Mouse (Mus musculus) cortical plate, adult 2 months (tissue): ENCODE data around the gene Zkscan17.

Experiments used
- CTCF ChIP-seq: fragments of 200-500 bp; IDR thresholded peaks from 2 replicates; pipeline ENCODE4 v1.5.1; 2011; ENCODE audit warnings: mild to moderate bottlenecking, control low read depth, low read length; ENCODE audit not compliant: insufficient read depth; ENCODE audit errors: extremely low read depth
- POLR2A ChIP-seq: fragments of 200-500 bp; IDR thresholded peaks from 2 replicates; pipeline ENCODE4 v1.6.1; 2011; ENCODE audit warnings: mild to moderate bottlenecking, low read length, control low read depth; ENCODE audit not compliant: insufficient read depth; ENCODE audit errors: extremely low read depth

DNA sequence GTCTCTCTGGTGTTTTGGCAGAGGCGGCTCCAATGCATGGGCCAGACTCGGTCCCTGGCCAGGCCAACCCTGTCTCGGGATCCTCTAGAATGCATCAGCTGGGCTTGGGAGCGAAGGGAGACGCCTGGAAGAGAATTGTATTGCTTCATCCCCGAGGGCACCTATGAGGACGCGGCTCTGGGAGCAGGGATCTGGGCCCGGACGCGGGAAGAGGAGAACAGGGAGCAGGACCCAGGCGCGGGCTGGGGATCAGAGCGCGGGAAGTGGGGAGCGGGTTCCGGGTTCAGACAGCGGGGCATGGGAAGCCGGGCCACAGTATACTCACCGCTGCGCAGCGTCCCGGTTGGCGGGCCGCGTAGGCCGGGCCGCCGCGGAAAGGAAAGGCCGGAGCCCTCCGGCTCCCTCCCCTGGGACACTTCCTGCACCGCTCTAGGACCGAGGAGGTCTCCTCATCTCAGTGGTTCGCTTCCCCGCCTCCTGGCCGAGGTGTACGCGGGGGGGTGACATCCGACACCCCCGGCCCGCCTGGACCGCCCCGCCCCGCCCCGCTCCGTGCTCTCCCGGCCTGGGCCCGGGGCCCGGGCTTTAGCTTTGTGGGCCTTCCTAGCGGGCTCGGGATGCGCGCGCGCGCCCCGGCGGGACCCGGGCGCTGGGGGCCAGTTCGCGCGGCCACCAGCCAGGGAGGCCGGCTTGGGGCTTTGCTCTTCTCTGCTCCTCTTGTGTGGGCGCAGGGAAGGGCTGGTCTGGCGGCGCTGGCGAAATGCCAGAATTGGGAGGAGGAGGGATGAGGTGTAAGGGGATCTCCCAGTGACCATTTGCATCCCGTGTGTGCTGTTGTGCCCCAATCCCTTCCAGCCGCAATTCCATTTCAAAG, 20.5 kb downstream of the Zkscan17 start:
- TF ChIP-seq POLR2A, result 0 out of 2 replicates have a peak, but pooled peaks have one; percentile 18
- no peak for TF ChIP-seq CTCF
